Mouse (Mus musculus) lung, postnatal 25 days (tissue): ENCODE measurements around the gene S100a6.

Source experiments
- DNase-seq: peaks from one replicate; pipeline ENCODE4 v3.0.0; 2022; ENCODE audit warnings: low spot score

S100a6 gene

GRCm38 (mm10) chr3:90600458-90601195 lies 12.1 kb upstream of the S100a6 start:
- no peak for DNase-seq

- DNase-seq = no peak
Observed at GRCm38 (mm10) chr3:90601486-90602110, 11.1 kb upstream of the S100a6 start, which contains the start of gene Gm42674. Gene Gm42674 (plus strand): TSS chr3:90601904.

GRCm38 (mm10) chr3:90603623-90604022 lies 9.1 kb upstream of the S100a6 start, which contains the start of gene S100a4:
Gene S100a4 (plus strand): TSS chr3:90603771.
- no peak for DNase-seq

- peak; percentile 85 for DNase-seq
Observed at GRCm38 (mm10) chr3:90604416-90604815, 8.3 kb upstream of the S100a6 start.

- no peak for DNase-seq
Observed at GRCm38 (mm10) chr3:90605049-90605448, 7.6 kb upstream of the S100a6 start.

GRCm38 (mm10) chr3:90605736-90606135 lies 6.9 kb upstream of the S100a6 start:
- no peak for DNase-seq

- DNase-seq = no peak
Observed at GRCm38 (mm10) chr3:90606185-90606584, 6.5 kb upstream of the S100a6 start.

GRCm38 (mm10) chr3:90607361-90607760 lies 5.3 kb upstream of the S100a6 start:
- DNase-seq = no peak

GRCm38 (mm10) chr3:90608223-90608622 lies 4.5 kb upstream of the S100a6 start, which contains the start of gene S100a5:
Gene S100a5 (plus strand): TSS chr3:90608523.
- no peak for DNase-seq

GRCm38 (mm10) chr3:90609102-90609501 lies 3.6 kb upstream of the S100a6 start:
- DNase-seq = no peak

- DNase-seq = no peak
Observed at GRCm38 (mm10) chr3:90611494-90611893, 1.2 kb upstream of the S100a6 start.

- no peak for DNase-seq
Observed at GRCm38 (mm10) chr3:90612061-90612460, 621 bp upstream of the S100a6 start.

- DNase-seq = no peak
Observed at GRCm38 (mm10) chr3:90613461-90614147, 922 bp downstream of the S100a6 start.

- no peak for DNase-seq
Observed at GRCm38 (mm10) chr3:90614148-90614530, 1.5 kb downstream of the S100a6 start.

GRCm38 (mm10) chr3:90614611-90615251 lies 2.0 kb downstream of the S100a6 start:
- no peak for DNase-seq

GRCm38 (mm10) chr3:90615415-90615814 lies 2.7 kb downstream of the S100a6 start:
- DNase-seq = peak; percentile 89

- no peak for DNase-seq
Observed at GRCm38 (mm10) chr3:90615911-90616310, 3.2 kb downstream of the S100a6 start.

- DNase-seq = no peak
Observed at GRCm38 (mm10) chr3:90617586-90617985, 4.9 kb downstream of the S100a6 start.

GRCm38 (mm10) chr3:90621552-90621951 lies 8.9 kb downstream of the S100a6 start:
- no peak for DNase-seq

- peak; percentile 64 for DNase-seq
Observed at GRCm38 (mm10) chr3:90623435-90624071, 10.9 kb downstream of the S100a6 start.

- DNase-seq = no peak
Observed at GRCm38 (mm10) chr3:90625496-90625895, 12.8 kb downstream of the S100a6 start.
